Mouse (Mus musculus): ENCODE data around the gene Cenpm. TPM values are rescaled to one million over a fixed set of nuclear protein-coding genes. Genes with fewer than 3 reads are reported as not detected.

The Cenpm gene
- total RNA-seq (2023): 1 to 10 TPM in 1 of 2 experiments, not detected in 1; 3.9 TPM

DNA sequence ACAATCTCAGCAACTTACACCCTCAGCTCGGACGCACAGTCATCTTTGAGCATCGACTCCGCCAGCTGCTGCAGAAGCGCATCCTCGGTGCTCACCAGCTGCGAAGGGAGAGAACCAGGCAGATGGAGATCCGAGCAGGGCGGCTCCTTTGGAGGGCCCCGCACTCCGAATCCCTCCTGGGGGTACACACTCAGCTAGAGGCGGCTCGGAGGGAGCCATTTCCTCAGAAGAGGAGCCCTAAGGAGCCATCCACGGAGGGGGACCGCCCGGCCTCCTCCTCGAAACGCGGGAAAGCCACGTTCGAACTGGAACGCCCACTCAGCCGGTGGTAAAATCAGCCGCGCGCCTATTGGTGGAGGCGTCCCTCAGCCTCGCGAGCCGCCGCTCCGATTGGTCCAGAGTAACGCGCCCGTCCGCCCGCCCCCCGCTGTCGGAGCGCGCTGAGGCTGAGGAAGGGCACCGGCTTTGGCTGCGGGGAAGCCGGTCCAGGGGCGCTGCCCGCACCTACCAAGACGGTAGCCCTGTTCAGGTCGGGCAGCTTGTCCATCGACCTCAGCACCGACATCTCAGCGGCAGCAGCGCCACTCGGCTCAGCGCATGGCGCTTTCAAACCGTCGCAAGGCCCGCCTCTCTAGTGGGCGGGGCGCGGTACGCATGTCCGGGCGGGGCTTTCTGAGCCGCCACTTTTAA is at the start of gene Cenpm:
Gene Cenpm, minus strand, starts transcription at position 634 of the 690 bp plus-strand sequence.

GRCm38 (mm10) chr15:82274593-82274926 is 30.0 kb upstream of the Cenpm start, which contains the start of gene Sept3:
Sept3 (plus strand) TSS chr15:82274893.

GRCm38 (mm10) chr15:82252097-82252496 is 7.5 kb upstream of the Cenpm start, which contains the start of gene 1500009C09Rik:
1500009C09Rik (plus strand) TSS chr15:82252397.

GRCm38 (mm10) chr15:82223657-82224601 is 20.6 kb downstream of the Cenpm start, which contains the start of gene Tnfrsf13c:
Tnfrsf13c (minus strand) TSS chr15:82224369.

DNA sequence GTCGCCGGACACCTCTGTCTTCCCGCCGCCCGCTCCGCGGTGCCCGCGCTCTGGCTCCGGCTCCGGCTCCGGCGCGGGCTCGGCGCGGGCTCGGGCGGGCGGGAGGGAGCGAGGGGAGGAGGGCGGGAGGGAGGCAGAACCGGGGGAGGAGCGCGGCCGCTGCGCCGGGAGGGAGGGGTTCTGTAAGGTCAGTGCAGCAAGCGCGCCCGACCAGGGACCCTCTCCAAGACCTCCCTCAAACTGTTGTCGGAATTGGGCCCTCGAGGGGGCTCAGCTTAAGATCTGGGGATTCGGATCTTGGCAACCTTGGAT is 31.8 kb downstream of the Cenpm start, which contains the start of gene Shisa8:
Gene Shisa8, minus strand, starts transcription at position 64 of the 312 bp plus-strand sequence.

Other genes with a start within 250 kb of the Cenpm start
- 10 to 100 TPM; 26.1 to 31.1 TPM for gene Desi1, start 210.9 kb downstream of the Cenpm start, total RNA-seq (2023)
- 100 to 1,000 TPM; 102 to 122 TPM for gene Snu13, start 197.2 kb downstream of the Cenpm start, total RNA-seq (2023)
- not detected for gene 4930407I10Rik, start 185.6 kb downstream of the Cenpm start, total RNA-seq (2023)
- gene Mei1, start 174.8 kb downstream of the Cenpm start, total RNA-seq (2023): not detected
- 10 to 100 TPM; 57.8 to 66.3 TPM for gene Ccdc134, start 116.8 kb downstream of the Cenpm start, total RNA-seq (2023)
- 100 to 1,000 TPM; 225 to 242 TPM for gene Srebf2, start 97.6 kb downstream of the Cenpm start, total RNA-seq (2023)
- 1 to 10 TPM; 7.9 to 8.9 TPM for gene Shisa8, start 31.9 kb downstream of the Cenpm start, total RNA-seq (2023)
- 100 to 1,000 TPM; 350 to 394 TPM for gene Tnfrsf13c, start 20.4 kb downstream of the Cenpm start, total RNA-seq (2023)
- not detected for gene 1500009C09Rik, start 7.6 kb upstream of the Cenpm start, total RNA-seq (2023)
- gene Sept3, start 30.1 kb upstream of the Cenpm start, total RNA-seq (2023): not detected
- gene Wbp2nl, start 54.2 kb upstream of the Cenpm start, total RNA-seq (2023): not detected
- 10 to 100 TPM; 40.2 to 52.2 TPM for gene Naga, start 94.2 kb upstream of the Cenpm start, total RNA-seq (2023)
- gene Pheta2, start 94.2 kb upstream of the Cenpm start, total RNA-seq (2023): not detected
- gene Smdt1, start 94.2 kb upstream of the Cenpm start, total RNA-seq (2023): 10 to 100 TPM; 78.1 to 82.2 TPM
- 100 to 1,000 TPM; 119 to 121 TPM for gene Ndufa6, start 109.6 kb upstream of the Cenpm start, total RNA-seq (2023)
- gene Cyp2d22, start 135.5 kb upstream of the Cenpm start, total RNA-seq (2023): 1 to 10 TPM; 5.9 to 10.0 TPM
- not detected for gene Cyp2d11, start 149.3 kb upstream of the Cenpm start, total RNA-seq (2023)
- gene Cyp2d10, start 162.4 kb upstream of the Cenpm start, total RNA-seq (2023): not detected
- not detected for gene Cyp2d9, start 188.7 kb upstream of the Cenpm start, total RNA-seq (2023)

All from B cell, adult 67 days (primary cell).